Mouse (Mus musculus): ENCODE results near the gene Prrg3. TPM values are rescaled to one million over a fixed set of nuclear protein-coding genes. Genes with fewer than 3 reads are reported as not detected.
"Not testable (repeated sequence)": the region's sequence is repeated elsewhere in the genome, so short reads cannot be mapped to it uniquely, and the experiment has no call there.

Gene Prrg3
- total and polyA plus RNA-seq, 3 experiments: not detected

GRCm38 (mm10) chrX:71972686-71973085, 10.3 kb downstream of the Prrg3 start, which contains the start of gene Fate1:
Gene Fate1, plus strand, starts transcription at chrX:71972986.
- dilution Hi-C loops (cut with MboI; ENCODE audit: extremely low pct_ligation_motif_present, extremely low pct_unique_long_range_greater_than_20kb, low sequenced_read_pairs): no loop called here

GRCm38 (mm10) chrX:71977681-71978080, 15.3 kb downstream of the Prrg3 start:
- H3K9ac ChIP-seq (ENCODE audit: insufficient read depth, low read depth); H3K4me3 ChIP-seq (replicated peaks in 1 of 3; ENCODE audit: low read depth in 2 of 3, low read length in 2 of 3, poor library complexity in 1 of 3); H3K27me3 ChIP-seq (replicated peaks); H3K79me2 ChIP-seq (replicated peaks; ENCODE audit: control insufficient read depth, extremely low read depth, insufficient read depth, poor library complexity, severe bottlenecking); H3K9me3 ChIP-seq (replicated peaks; ENCODE audit: low read length); H3K4me1 ChIP-seq (ENCODE audit: control insufficient read depth in 1 of 2, insufficient read depth in 2 of 2); H3K4me2 ChIP-seq (ENCODE audit: insufficient read depth, low read depth, poor library complexity, severe bottlenecking); H3K27ac ChIP-seq (ENCODE audit: insufficient read depth, low read depth); dilution Hi-C loops (cut with MboI; ENCODE audit: extremely low pct_ligation_motif_present, extremely low pct_unique_long_range_greater_than_20kb, low sequenced_read_pairs); H3K36me3 ChIP-seq (replicated peaks in 1 of 2; ENCODE audit: control insufficient read depth in 1 of 2, insufficient read depth in 1 of 2, low read length in 1 of 2); in situ Hi-C loops (cut with MboI; ENCODE audit: low pct_ligation_motif_present, low pct_unique_long_range_greater_than_20kb, low sequenced_read_pairs); DNase-seq (ENCODE audit: extremely low read depth): not testable (repeated sequence)

More at GRCm38 (mm10) chrX:71972686-71973085, 10.3 kb downstream of the Prrg3 start, which contains the start of gene Fate1:
- H3K79me2 ChIP-seq (replicated peaks; ENCODE audit: control insufficient read depth, extremely low read depth, insufficient read depth, poor library complexity, severe bottlenecking): no peaks in the 10 kb centered on the region
- TF ChIP-seq EP300 (IDR thresholded peaks at IDR 0.05; ENCODE audit: low read length) (no peak), GABPA (IDR thresholded peaks at IDR 0.05; ENCODE audit: insufficient replicate concordance, low read depth, low read length) (no peak), UBTF (IDR thresholded peaks at IDR 0.05; ENCODE audit: low read depth, low read length) (no peak), PAX5 (IDR thresholded peaks at IDR 0.05; ENCODE audit: low read length) (no peak), MAFK (IDR thresholded peaks at IDR 0.05; ENCODE audit: insufficient replicate concordance, low read length) (no peak), E2F4 (IDR thresholded peaks at IDR 0.05; ENCODE audit: insufficient replicate concordance, low read depth, low read length) (no peak), NELFE (IDR thresholded peaks at IDR 0.05; ENCODE audit: low read depth, low read length) (no peak), ZNF384 (IDR thresholded peaks at IDR 0.05; ENCODE audit: low read depth, low read length) (no peak), CTCF (conservative IDR thresholded peaks at IDR 0.05 in 1 of 2, IDR thresholded peaks at IDR 0.05 in 1 of 2; ENCODE audit: low read depth in 2 of 2, low read length in 2 of 2) (no peak)
- no peaks in the 10 kb centered on the region for H3K27me3 ChIP-seq (replicated peaks)
- no peaks in the 10 kb centered on the region for H3K4me1 ChIP-seq (ENCODE audit: control insufficient read depth in 1 of 2, insufficient read depth in 2 of 2)
- H3K9me3 ChIP-seq (replicated peaks; ENCODE audit: low read length): no peaks in the 10 kb centered on the region
- H3K9ac ChIP-seq (ENCODE audit: insufficient read depth, low read depth): no peak within 1 kb of the TSS
- DNase-seq (ENCODE audit: extremely low read depth): no peak
- in situ Hi-C loops (cut with MboI; ENCODE audit: low pct_ligation_motif_present, low pct_unique_long_range_greater_than_20kb, low sequenced_read_pairs): no loop called here
- no peak within 1 kb of the TSS for H3K4me3 ChIP-seq (replicated peaks in 1 of 3; ENCODE audit: low read depth in 2 of 3, low read length in 2 of 3, poor library complexity in 1 of 3)
- no peaks in the 10 kb centered on the region for H3K36me3 ChIP-seq (replicated peaks in 1 of 2; ENCODE audit: control insufficient read depth in 1 of 2, insufficient read depth in 1 of 2, low read length in 1 of 2)
- no peak within 1 kb of the TSS for H3K27ac ChIP-seq (ENCODE audit: insufficient read depth, low read depth)
- no peak within 1 kb of the TSS for H3K4me2 ChIP-seq (ENCODE audit: insufficient read depth, low read depth, poor library complexity, severe bottlenecking)

- H3K9ac ChIP-seq (ENCODE audit: insufficient read depth, low read depth): no peak overlapping the region
- DNase-seq (ENCODE audit: extremely low read depth): no peak
- H3K27ac ChIP-seq (ENCODE audit: insufficient read depth, low read depth): no peak overlapping the region
- no peaks in the 10 kb centered on the region for H3K79me2 ChIP-seq (replicated peaks; ENCODE audit: control insufficient read depth, extremely low read depth, insufficient read depth, poor library complexity, severe bottlenecking)
- H3K4me2 ChIP-seq (ENCODE audit: insufficient read depth, low read depth, poor library complexity, severe bottlenecking): no peak overlapping the region
- peaks cover 0 to 9% of the 10 kb centered on the region in 2 experiments; a peak in 2 of 4 replicates for H3K4me1 ChIP-seq (ENCODE audit: control insufficient read depth in 1 of 2, insufficient read depth in 2 of 2)
- TF ChIP-seq ZKSCAN1 (IDR thresholded peaks at IDR 0.05; ENCODE audit: borderline replicate concordance, low read depth, low read length): no peak
- TF ChIP-seq MYC (IDR thresholded peaks at IDR 0.05; ENCODE audit: low read depth, low read length): no peak
- TF ChIP-seq RCOR1 (conservative IDR thresholded peaks at IDR 0.05; ENCODE audit: low read depth, low read length): no peak
- TF ChIP-seq CHD1 (IDR thresholded peaks at IDR 0.05; ENCODE audit: low read depth, low read length): no peak
- TF ChIP-seq ELF1 (IDR thresholded peaks at IDR 0.05; ENCODE audit: low read depth, low read length): no peak
- no peak for TF ChIP-seq NELFE (IDR thresholded peaks at IDR 0.05; ENCODE audit: low read depth, low read length)
- H3K4me3 ChIP-seq (replicated peaks in 1 of 3; ENCODE audit: low read depth in 2 of 3, low read length in 2 of 3, poor library complexity in 1 of 3): no peak overlapping the region
- H3K9me3 ChIP-seq (replicated peaks; ENCODE audit: low read length): no peaks in the 10 kb centered on the region
- H3K36me3 ChIP-seq (replicated peaks in 1 of 2; ENCODE audit: control insufficient read depth in 1 of 2, insufficient read depth in 1 of 2, low read length in 1 of 2): no peaks in the 10 kb centered on the region
- dilution Hi-C loops (cut with MboI; ENCODE audit: extremely low pct_ligation_motif_present, extremely low pct_unique_long_range_greater_than_20kb, low sequenced_read_pairs): no loop called here
- in situ Hi-C loops (cut with MboI; ENCODE audit: low pct_ligation_motif_present, low pct_unique_long_range_greater_than_20kb, low sequenced_read_pairs): no loop called here
- H3K27me3 ChIP-seq (replicated peaks): no peaks in the 10 kb centered on the region
Measured at GRCm38 (mm10) chrX:71980443-71980842, 18.0 kb downstream of the Prrg3 start.
